Mouse (Mus musculus) lung, postnatal 25 days (tissue): ENCODE results near the gene Zfyve28.

Experiments
- DNase-seq: peaks from one replicate; pipeline ENCODE4 v3.0.0; 2022; ENCODE audit warnings: low spot score

Zfyve28 gene

DNA sequence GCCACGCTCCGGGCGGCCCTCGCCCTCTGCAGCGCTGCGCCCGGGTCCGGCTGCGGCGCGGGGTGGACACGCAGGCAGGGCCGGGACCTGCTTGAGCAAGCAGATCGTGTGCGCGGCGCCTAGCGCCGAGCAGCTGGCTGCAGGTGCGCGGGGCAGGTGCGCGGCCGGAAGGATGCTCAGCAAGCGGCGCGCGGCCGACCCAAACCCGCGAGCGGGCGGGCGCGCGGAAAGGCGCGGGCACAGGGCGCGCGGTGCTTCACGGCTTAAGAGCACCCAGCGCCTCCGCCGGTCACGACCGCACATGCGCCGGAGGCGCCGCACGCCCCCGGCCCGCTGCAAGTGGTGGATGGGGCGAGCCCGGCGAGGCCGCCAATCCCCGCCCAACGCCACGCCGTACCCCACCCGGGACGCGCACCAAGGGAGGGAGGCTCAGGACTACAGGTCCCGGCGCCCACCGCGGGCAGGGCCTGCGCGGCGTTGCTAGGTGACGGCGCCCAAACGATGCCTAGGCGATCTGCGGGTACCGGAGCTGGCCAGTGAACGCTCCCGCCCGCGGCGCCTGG is at the start of gene Zfyve28, which contains the start of gene Cfap99:
TSS of gene Zfyve28 (minus strand) at position 296 of the 563 bp plus-strand sequence.
TSS of gene Cfap99 (plus strand) at position 447 of the 563 bp plus-strand sequence.
- DNase-seq = peak; percentile 44

DNA sequence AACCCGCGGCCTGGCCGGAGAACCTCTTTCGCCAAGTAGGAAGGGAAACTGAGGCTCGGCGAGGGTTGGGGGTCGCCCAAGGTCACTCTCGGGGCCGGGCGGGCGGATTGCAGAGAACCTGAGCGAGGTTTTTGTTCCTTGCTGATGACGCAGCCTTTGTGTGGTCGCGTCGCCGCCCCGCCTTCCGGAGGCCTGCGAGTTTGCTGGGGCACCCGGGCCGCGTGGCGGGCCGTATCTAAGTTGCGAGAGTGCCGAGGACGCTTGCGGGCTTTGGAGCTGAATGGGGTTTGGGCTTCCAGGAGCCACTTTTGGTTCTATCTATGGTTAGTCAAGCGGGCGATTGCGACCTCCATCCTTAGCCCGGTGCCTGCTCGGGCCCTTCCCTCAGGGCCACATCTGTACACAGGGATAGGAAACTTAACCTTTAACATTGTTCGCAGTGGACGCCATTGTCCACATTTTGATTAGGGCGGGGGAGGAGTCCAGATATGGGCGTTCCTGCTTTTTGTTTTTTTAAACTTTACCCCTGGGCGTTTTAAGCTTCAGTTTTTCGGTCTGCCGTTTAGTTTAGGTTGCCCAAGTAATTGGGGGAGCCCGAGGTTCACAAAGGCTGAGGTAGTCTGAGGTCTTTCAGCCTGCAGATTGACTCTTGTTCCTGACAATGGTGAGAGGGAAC is 48.7 kb upstream of the Zfyve28 start:
- DNase-seq = peak; percentile 58

DNA sequence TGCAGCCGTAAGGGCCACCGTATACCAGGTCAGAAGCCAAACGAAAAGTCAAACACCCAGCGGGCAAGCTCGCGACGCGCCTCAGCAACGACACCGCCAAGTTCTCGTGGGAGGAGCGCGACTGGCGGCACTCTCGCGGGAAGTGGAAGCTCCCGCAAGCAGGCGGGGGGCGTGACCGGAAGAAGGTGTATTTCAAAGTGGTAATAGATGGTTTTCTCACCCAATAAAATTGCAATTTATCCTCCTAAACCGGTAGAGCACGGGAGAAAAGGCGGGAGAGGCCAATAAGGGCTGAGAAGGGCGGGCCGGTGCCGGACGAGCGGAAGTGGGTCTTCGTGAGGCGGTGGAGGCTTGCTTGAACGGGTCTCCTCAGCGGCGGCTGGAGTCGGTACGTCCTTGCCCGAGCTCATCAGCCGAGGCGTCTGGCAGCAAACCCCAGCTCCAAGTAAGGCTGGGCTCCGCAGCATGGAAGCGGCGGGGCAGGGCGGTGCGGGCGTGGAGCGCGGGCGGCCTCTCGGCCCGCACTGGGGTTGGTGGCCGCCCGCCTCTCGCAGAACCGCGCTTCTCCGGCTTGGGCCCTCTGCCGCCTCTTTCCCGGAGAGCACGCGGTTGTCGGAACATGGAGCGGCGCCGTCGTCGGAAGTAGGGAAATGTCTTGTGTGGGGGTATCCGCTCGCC is 48.0 kb upstream of the Zfyve28 start, which contains the start of gene Rnf4:
TSS of gene Rnf4 (plus strand) at position 193 of the 678 bp plus-strand sequence.
- peak; percentile 99 for DNase-seq

DNA sequence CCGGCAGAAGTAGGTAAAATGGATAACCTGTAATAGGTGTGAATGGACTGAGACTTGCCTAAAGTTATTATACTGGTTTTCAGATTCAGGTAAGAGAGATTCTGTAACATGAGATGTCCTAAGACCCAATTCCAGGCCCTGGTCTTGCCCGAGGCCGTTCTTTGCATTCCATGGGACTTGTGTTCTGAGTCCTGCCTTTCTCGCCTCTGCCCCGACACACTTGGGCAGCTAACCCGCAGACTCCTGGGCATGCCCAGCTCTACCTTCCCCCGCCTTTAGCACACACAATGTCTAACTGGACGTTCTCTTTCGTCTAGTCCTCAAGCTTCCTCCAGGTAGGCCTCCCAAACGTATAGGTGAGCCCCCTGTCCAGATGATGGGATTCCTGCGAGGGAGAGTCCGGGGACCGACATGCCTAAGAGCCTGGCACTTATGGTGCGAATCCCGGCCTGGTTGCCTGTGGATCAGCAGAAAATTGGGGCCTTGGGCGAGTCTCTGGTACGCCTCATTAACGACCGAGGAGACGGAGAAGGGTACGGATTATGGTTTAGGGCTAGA is 47.4 kb upstream of the Zfyve28 start:
- no peak for DNase-seq

DNA sequence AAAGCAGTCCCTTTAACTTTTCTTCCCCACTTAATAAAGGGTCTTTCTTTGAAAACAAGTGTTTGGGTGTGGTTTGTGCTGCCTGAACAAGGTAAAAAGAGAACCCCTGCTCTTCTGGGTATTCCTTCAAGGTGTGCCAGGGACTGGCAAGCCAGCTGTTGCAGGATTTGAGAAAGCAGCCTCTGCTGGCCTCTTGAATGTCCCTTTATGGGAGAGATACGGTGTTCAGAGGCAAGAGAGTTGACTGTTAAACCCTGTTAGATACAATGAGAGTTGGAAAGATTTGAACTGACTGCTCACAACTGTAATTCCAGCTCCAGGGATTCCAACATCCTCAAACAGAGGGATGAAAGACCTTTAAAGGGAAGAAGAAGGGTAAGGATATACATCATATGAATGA is 45.8 kb upstream of the Zfyve28 start:
- DNase-seq = no peak

DNA sequence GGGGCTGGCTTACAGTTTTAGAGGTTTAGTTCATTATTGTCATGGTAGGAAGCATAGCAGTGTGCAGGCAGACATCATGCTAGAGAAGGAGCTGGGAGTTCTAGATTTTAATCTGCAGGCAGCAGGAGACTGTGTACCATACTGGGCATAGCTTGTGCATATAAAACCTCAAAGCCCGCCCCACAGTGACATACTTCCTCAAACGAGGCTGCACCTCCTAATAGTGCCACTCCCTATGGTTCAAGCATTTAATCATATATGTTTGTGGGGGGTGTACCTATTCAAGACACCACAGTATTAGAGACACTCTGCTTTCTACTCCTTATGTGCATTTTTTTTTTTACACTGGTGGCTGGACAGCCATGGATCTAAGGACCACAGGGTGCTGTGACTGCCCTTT is 41.9 kb upstream of the Zfyve28 start:
- DNase-seq = no peak

DNA sequence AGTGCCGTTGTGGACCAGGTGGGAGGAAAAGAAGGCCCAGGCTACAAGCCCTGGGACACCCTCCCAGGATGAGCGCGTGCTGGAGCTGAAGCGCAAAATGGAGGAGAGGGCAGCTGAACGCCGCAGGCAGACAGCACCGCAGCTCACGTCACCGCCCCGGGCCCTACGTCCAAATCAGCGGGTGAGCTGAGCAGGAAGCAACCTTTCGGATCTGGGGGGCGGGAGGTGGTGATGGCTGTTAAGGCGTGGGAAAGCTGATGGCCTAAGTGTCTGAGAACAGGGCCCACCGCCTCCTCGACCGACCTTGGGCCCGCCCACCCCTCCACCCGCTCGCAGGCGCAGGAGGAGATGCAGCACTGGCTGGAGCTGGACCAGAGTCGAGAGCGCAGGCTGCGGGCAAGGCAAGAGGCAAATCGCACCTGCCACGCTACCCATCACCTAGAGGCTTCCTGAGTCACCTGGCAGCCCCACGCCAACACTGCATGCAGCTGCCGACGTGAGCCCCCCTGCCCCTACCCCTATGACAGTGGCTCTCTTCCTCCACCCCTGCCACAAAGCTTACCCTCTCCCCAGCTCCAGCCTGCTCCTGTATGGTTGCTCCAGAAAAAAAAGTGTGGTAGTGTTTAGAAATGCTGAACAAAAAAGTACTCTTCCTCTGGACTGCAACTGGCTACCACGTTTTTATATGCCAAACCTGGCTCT is 38.8 kb upstream of the Zfyve28 start:
- peak; percentile 7 for DNase-seq

DNA sequence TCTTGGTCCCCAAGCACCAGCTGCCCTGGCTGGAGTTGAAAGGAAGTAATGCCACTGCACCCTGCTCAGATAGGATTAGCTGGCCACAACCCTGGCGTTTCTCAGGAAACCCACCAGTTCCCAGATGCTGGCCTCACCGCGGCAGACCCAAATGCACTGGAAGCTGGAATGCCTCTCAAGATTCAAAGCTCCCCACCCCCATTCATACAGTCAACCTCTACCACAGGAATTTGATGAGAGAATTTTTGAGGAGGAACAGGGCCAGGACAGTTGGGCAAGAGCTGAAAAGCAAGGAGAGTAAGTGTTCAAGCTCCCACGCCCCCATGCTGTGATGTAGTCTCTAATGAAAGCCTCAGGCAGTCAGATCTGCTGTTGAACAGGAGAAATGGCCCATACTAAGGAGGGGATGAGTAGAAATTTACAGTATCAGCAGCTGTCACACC is 38.0 kb upstream of the Zfyve28 start:
- peak; percentile 13 for DNase-seq

DNA sequence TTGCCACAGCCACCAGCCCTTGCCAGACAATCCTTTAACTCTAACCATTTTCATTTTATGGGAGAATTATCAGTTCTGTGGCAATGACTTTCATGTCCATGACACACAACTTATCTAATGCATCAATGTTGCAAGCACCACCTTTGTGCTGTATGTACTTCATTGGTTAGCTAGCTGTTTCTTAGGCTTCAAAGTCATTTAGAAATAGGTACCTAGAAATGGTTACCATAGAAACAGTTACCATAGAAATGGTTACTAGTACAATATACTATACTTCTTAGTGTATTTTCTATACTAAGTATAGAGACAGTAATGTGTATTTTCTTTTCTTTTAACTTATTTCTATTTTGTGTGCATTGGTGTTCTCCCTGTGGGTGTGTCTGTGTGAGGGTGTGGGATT is 37.0 kb upstream of the Zfyve28 start:
- no peak for DNase-seq

DNA sequence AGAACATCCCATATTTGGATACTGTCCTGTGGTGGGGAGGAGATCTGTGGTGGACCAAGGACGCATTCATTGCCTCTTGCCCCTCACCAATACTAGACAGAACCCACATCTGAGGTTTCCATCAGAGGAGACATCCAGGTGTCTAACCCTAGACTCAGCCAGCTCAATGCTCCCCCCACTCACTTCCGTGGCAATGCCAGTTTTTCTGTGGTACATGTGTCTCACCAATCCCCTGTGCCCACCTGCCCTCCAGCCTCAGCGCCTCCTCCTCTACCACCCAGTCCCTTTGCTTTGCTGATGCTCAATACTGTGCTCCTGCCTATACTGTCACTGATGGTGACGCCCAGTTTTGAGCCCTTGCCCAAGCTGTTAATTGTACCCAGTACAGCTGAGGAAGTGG is 33.0 kb upstream of the Zfyve28 start:
- DNase-seq = no peak

DNA sequence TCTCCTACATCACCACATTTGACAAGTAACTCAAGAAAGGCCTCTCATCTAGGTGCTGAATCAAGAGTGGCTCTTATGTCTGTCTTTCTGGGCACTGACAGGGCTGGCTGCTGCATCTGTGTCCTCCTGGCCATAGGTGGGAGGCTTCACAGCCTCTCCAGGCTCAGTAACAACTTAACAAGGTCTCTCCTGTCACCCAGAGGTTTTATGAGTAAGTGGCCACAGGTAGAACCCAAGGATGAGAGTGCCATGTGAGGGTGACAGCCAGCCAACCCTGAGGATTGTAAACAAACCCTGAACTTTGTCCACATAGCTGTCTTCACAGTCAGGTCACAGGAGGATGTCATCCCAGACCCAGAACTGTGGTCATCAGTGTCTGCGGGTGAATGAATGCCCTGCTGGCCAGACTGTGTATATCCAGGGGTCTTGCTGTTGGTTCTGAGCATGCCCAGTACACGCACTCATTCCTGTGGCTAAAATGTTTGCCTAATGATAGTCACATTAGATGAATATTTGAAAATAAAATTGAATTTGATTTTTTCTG is 31.3 kb upstream of the Zfyve28 start:
- no peak for DNase-seq

DNA sequence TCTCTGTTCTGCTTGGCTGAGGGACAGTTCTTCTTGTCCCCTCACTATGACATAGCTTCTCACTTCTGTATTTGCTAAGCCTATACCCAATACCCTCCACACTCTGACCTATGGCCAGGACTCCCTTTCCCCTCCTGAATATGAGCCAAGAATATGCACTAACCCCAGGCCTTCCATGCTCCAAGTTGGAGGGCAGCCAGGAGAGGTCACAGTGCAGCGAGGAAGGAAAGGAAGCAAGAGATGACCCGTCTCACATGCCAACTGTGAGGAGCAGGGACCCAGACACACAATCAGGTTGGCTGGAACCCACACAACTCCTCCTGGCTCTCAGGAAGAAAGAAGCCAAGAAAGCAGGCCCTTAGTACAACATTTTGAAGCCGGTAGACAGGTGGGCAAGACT is 20.8 kb upstream of the Zfyve28 start:
- no peak for DNase-seq

DNA sequence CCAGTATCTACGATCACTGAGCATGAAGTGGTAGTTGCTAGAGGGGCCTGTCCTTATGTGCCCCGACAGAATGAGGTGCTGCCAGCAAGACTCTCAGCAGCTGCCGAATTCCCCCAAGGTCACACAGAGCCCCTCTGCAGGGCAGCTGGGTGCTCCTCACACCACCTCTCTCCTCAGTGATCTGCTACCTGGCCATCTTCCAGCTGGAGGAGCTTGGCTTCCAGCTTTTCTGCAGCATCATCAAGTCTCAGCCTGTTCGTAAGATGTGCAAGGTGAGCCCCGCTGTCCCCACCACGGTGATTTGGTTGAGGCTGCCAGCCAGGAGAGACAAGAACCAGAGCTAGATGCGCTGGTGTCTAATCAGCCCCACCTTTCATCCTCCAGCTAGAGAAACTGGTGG is 14.1 kb upstream of the Zfyve28 start:
- DNase-seq = no peak

DNA sequence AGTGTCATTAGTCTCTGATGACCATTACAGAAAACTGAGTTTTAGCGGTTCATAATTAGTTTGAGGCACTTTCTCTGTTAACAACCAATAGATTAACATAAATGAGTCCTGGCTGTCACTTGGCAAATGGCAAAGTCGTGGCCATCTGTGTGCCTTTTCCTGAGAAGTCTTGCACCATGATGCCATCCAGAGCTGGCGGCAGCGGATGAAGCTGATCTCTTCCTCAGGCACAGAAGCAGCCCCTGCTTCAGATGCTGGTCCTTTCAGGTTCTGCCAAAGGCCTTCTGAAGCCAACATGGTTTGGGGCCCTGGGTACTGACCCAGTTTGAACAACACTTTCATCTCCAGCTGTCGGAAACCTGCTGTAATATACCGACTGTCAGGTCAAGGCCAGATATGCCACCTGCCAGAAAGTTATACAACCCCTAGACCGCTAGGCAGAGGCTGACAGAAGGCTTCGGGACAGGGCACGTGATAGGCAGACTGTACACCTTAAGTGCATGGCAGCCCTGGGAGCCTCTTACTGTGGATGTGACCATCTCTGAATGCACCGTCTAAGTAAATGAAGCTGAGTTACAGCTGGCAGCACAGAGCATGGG is 10.8 kb upstream of the Zfyve28 start:
- no peak for DNase-seq

DNA sequence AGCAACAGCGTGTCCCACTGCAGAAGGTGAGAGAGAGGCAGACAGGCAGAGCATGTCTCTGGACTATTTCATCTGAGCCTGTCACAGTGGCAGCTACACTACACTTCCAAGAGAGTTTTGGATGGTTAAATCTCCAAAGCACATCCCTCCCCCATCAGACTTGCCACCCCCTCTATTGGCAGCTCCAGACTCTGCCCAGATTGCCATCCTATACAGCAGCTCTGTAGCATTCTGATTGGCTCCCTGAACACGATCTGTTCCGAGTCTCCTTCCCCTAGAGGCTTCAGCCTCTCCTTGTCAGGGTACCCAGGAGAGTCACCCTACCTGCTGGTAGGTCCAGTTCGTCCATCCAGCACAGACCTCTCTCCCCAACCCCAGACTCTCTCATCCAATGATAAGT is 9.8 kb upstream of the Zfyve28 start:
- DNase-seq = no peak

DNA sequence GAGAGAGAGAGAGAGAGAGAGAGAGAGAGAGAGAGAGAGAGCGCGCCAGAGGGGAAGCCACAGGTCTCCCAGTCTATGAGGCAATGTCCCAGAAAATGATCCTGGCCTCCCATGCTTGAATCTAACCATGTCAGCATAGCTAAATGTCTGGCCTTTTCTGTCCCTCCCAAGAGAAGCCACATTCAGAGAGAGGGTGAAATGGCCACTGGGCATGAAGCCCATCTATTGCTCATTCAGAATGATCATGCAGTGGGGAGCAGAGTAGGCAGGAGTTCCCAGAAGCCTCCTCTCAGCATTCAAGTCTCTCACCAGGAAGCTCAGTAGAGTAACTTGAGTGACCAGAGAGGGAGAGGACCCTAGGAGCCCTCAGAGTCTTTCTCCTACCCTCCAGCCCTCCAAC is 6.9 kb upstream of the Zfyve28 start:
- DNase-seq = no peak

DNA sequence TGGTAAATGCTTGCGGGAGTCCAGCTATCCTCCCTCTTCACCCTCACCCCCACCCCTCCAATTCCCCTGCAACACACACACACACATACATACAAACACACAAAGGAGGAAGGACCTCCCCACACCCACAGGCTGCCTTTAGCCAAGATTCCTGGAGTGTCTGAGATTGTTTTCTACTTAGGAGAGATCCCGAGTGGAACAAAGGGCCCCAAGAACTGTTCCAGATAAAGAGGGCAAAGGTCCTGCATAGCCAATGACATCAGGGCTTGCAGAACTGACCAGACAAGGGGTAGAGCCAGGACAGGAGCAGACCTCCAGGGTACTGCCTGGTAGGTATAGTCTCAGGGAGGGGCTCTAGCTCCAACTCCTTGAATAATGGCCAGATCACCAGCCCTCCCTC is 6.4 kb upstream of the Zfyve28 start:
- peak; percentile 19 for DNase-seq

DNA sequence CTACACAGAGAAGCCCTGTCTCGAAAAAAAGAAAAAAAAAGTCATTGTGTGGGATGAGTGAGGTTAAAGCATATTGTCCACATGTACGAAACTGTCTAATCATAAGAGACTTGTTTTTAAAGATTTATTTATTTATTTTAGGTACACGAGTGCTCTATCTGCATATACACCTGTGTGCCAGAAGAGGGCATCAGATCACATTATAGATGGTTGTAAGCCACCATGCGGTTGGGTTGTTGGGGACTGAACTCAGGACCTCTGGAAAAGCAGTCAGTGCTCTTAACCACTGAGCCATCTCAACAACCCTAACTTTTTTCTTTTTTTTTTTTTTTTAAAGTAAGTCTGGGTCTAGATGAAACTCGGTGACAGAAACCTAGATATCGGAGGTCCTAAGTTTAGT is 5.1 kb upstream of the Zfyve28 start:
- no peak for DNase-seq

DNA sequence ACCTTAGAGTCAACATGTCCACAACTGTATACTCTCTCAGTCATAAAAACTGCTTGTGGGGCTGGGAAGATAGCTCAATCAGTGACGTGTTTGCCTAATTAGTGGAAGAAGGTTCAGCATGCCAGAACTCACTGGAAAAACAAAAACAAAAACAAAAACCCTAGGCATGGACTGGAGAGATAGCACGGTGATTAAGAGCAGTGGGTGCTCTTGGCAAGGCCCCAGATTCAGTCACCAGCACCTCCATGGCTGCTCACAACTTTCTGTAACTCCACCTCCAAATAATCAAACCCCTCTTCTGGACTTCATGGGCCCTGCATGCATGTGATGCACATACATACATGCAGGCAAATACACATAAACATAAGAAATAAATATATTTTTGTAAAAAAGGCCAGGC is 1.0 kb upstream of the Zfyve28 start:
- no peak for DNase-seq

DNA sequence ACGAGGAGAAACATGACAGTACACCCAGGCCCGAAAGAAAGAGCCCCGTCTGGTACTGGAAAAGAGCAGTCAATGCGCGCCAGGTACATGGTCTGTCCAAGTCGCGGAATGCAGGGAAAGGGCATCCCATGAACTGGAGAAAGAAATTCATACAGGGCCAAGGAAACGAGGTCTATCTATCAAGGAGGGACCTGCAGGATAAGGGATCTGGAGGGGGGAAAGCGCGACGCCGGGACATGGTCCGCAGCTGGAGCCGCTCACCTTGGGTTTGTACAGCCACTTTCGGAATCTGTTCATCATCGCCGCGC is 457 bp downstream of the Zfyve28 start:
- no peak for DNase-seq

DNA sequence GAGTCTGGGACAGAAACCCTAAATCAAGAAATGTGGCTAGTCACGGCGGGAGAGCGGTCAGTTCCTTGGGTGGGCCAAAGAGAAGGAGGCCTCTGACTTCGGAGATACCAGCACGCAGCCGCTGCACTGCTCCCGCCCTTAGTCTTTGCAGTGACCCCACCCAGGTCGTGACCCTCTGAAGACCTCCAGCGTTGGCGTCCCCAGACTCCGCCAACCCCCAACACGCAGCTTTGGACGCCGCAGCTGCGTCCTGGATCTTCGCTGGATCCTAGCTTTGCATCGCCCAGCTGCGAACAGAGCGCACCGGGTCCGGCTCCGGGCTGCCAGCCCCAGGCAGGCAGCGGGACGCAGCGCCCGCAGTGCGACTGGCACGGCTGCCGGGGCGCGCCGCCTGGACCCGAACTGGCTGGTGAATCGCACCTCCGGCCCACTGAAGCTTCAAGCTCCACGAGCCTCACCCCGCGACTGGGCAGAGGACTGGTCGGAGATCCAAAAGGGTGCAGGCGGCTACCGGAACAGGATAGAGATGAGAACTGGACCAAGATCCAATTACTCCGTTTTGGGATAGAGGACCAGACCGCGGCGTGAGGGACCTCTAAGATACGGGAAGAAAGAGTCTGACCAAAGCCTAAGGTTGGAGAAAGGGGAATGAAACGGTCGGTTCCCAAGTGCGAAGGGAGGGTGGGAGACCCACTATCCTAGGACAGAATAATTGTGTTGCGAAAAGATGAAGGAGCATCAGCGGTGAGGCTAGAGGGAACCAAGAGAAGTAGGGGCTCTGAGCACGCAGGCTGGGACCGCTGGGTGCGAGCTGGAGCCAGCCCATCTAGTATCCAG is 1.0 kb downstream of the Zfyve28 start:
- no peak for DNase-seq
